Comparison of ENCODE assay signal across 24 mouse cellular contexts in genomic region chr17:32021981-32022380, GRCm38 (mm10). TPM values are rescaled to one million over a fixed set of nuclear protein-coding genes. Genes with fewer than 3 reads are reported as not detected.
DNase-seq lines count a peak whose midpoint lies in the region; ATAC-seq and TF ChIP-seq lines count a peak whose summit lies in the region.
"Had no signal": no experiment of that assay in that cellular context is flagged by ENCODE, and none has a peak within 500 bp of the region (broad histone marks: within the 10 kb centered on the region; RNA-seq: fewer than 3 reads in every experiment).

No protein-coding gene starts in this region.

- WGBS in kidney, adult 2 months = 56% methylated on average over 3 of the region's 3 CpGs
- 70% methylated on average over 3 of the region's 3 CpGs for WGBS in liver, adult 2 months
- WGBS in liver, embryonic 11.5 days = 80% methylated on average over 3 of the region's 3 CpGs

- H3K4me1 ChIP-seq in kidney, adult 2 months (ENCODE audit: control insufficient read depth, insufficient read depth, low read length) = peaks cover 31% of the 10 kb centered on the region
- H3K4me1 ChIP-seq in liver, adult 2 months (ENCODE audit: control insufficient read depth, insufficient read depth, low read length) = peaks cover 7% of the 10 kb centered on the region; the same call in 1 of the 2 replicates
- no peaks in the 10 kb centered on the region for H3K4me1 ChIP-seq in liver, embryonic 11.5 days (replicated peaks; ENCODE audit: control insufficient read depth, insufficient read depth, low read length)
- H3K4me1 ChIP-seq: hindbrain, embryonic 15.5 days had no signal

- peak; percentile 80 for DNase-seq in kidney, adult 2 months
- DNase-seq in kidney, adult 11 months = no peak
- DNase-seq in liver, adult 2 months (ENCODE audit: extremely low read depth, low read depth, low spot score) = peak; percentile 74
- no peak for DNase-seq in liver, embryonic 11.5 days (ENCODE audit: low spot score)
- peak; percentile 39 for DNase-seq in kidney, postnatal 14 days
- no peak for DNase-seq in embryo, embryonic 10 days (ENCODE audit: low spot score)
- no peak for DNase-seq in right cerebral cortex, postnatal 25 days
- DNase-seq: adrenal gland, adult 2 months; adrenal gland, postnatal 14 days; cerebellum, adult 11 months; cerebellum, adult 2 months; cerebellum, adult 9-11 months; cerebellum, postnatal 25 days; gastrocnemius, adult 2 months; gastrocnemius, postnatal 14 days; heart, adult 11 months had no signal

- no peaks in the 10 kb centered on the region for H3K79me2 ChIP-seq in liver, adult 2 months (ENCODE audit: control insufficient read depth, insufficient read depth, low read length)

- no peak for TF ChIP-seq CTCF in kidney, adult 2 months (conservative IDR thresholded peaks at IDR 0.05; ENCODE audit: insufficient read depth, insufficient read length, low read depth, low read length)
- no peak for TF ChIP-seq CTCF in liver, adult 2 months (IDR thresholded peaks at IDR 0.05; ENCODE audit: low read depth, low read length)

- no peaks in the 10 kb centered on the region for H3K9me3 ChIP-seq in liver, embryonic 11.5 days (ENCODE audit: control insufficient read depth, low read length)
- H3K9me3 ChIP-seq: embryonic facial prominence, embryonic 12.5 days; embryonic facial prominence, embryonic 15.5 days; forebrain, embryonic 15.5 days; hindbrain, embryonic 12.5 days; hindbrain, embryonic 15.5 days had no signal

- no peak overlapping the region for H3K9ac ChIP-seq in liver, adult 2 months (ENCODE audit: low read depth, low read length)
- H3K9ac ChIP-seq in liver, embryonic 11.5 days (ENCODE audit: low read depth, low read length) = no peak overlapping the region
- H3K9ac ChIP-seq: embryonic facial prominence, embryonic 12.5 days; embryonic facial prominence, embryonic 15.5 days; forebrain, embryonic 15.5 days; hindbrain, embryonic 12.5 days; hindbrain, embryonic 15.5 days had no signal

- no peaks in the 10 kb centered on the region for H3K27me3 ChIP-seq in kidney, adult 2 months (replicated peaks; ENCODE audit: control insufficient read depth, insufficient read depth, low read length)
- no peaks in the 10 kb centered on the region for H3K27me3 ChIP-seq in liver, adult 2 months (ENCODE audit: control insufficient read depth, insufficient read depth, low read length)
- no peaks in the 10 kb centered on the region for H3K27me3 ChIP-seq in liver, embryonic 11.5 days (replicated peaks; ENCODE audit: control insufficient read depth, insufficient read depth, low read length)
- H3K27me3 ChIP-seq: embryonic facial prominence, embryonic 12.5 days; embryonic facial prominence, embryonic 15.5 days; forebrain, embryonic 15.5 days; hindbrain, embryonic 12.5 days; hindbrain, embryonic 15.5 days had no signal

- TF ChIP-seq POLR2A in kidney, adult 2 months (IDR thresholded peaks at IDR 0.05; ENCODE audit: low read depth, low read length) = no peak
- no peak for TF ChIP-seq POLR2A in liver, adult 2 months (IDR thresholded peaks at IDR 0.05; ENCODE audit: extremely low read depth, insufficient read depth, low read length)

- no peaks in the 10 kb centered on the region for H3K36me3 ChIP-seq in kidney, adult 2 months (ENCODE audit: control insufficient read depth, insufficient read depth, low read length)
- H3K36me3 ChIP-seq in liver, adult 2 months (ENCODE audit: control insufficient read depth, insufficient read depth, low read length) = no peaks in the 10 kb centered on the region
- H3K36me3 ChIP-seq in liver, embryonic 11.5 days (ENCODE audit: control insufficient read depth, insufficient read depth, low read length) = no peaks in the 10 kb centered on the region
- H3K36me3 ChIP-seq: embryonic facial prominence, embryonic 12.5 days; embryonic facial prominence, embryonic 15.5 days; forebrain, embryonic 15.5 days; hindbrain, embryonic 12.5 days; hindbrain, embryonic 15.5 days had no signal

- no peak overlapping the region for H3K4me2 ChIP-seq in liver, embryonic 11.5 days
- H3K4me2 ChIP-seq: embryonic facial prominence, embryonic 12.5 days; embryonic facial prominence, embryonic 15.5 days; forebrain, embryonic 15.5 days; heart, embryonic 11.5 days; hindbrain, embryonic 12.5 days; hindbrain, embryonic 15.5 days had no signal

- ATAC-seq in liver, embryonic 11.5 days (replicated peaks; ENCODE audit: low FRiP score) = no peak
- ATAC-seq: CD4-positive, CD25-positive, alpha-beta regulatory T cell, adult 4 months; forebrain, embryonic 15.5 days had no signal

- peak overlapping the region; percentile 88 for H3K27ac ChIP-seq in kidney, adult 2 months (ENCODE audit: insufficient read depth, low read depth, low read length)
- no peak overlapping the region for H3K27ac ChIP-seq in liver, adult 2 months (replicated peaks; ENCODE audit: insufficient read depth, low read depth, low read length)
- H3K27ac ChIP-seq in liver, embryonic 11.5 days (ENCODE audit: low read depth, low read length) = no peak overlapping the region
- H3K27ac ChIP-seq: embryonic facial prominence, embryonic 12.5 days; hindbrain, embryonic 12.5 days; hindbrain, embryonic 15.5 days had no signal

- no peak overlapping the region for H3K4me3 ChIP-seq in kidney, adult 2 months (ENCODE audit: insufficient read depth, low read depth, low read length)
- no peak overlapping the region for H3K4me3 ChIP-seq in liver, adult 2 months (ENCODE audit: insufficient read depth, low read depth, low read length)
- H3K4me3 ChIP-seq in liver, embryonic 11.5 days (ENCODE audit: low read depth, low read length) = no peak overlapping the region
- H3K4me3 ChIP-seq: embryonic facial prominence, embryonic 12.5 days; embryonic facial prominence, embryonic 15.5 days; forebrain, embryonic 15.5 days; gastrocnemius, adult 2 months; hindbrain, embryonic 12.5 days; hindbrain, embryonic 15.5 days had no signal

RNA-seq across cellular contexts. Expression of gene Rrp1b, which starts 13.9 kb away (rescaled TPM):
- polyA plus RNA-seq in kidney, adult 2 months (2012; rRNA removed) = 4.7 and 5.8 TPM in 2 replicates
- 4.8 and 5.7 TPM in 2 replicates for total RNA-seq in liver, adult 2 months (2014; rRNA removed)
- 3.6 and 5.9 TPM in 2 replicates for polyA plus RNA-seq in liver, adult 2 months (2012; rRNA removed)
- 72.7 and 75.2 TPM in 2 replicates for polyA plus RNA-seq in liver, embryonic 11.5 days (2014; fragmentation: Nextera tagmentation; extraction: Ambion mirVana)

RNA-seq across cellular contexts. Expression of gene Hsf2bp, which starts 14.2 kb away (rescaled TPM):
- 5.1 and 5.9 TPM in 2 replicates for polyA plus RNA-seq in kidney, adult 2 months (2012; rRNA removed)
- total RNA-seq in liver, adult 2 months (2014; rRNA removed) = 0.13 and 0.46 TPM in 2 replicates
- 0.12 and 0.18 TPM in 2 replicates for polyA plus RNA-seq in liver, adult 2 months (2012; rRNA removed)
- polyA plus RNA-seq in liver, embryonic 11.5 days (2014; fragmentation: Nextera tagmentation; extraction: Ambion mirVana) = 0.40 and 0.64 TPM in 2 replicates
- total RNA-seq: common myeloid progenitor, adult 5-6 weeks had no signal
- polyA plus RNA-seq: adrenal gland, adult 2 months had no signal

Comparison
In these comparisons a context has a peak if more than half of its experiments do, and no peak if none do; other contexts are left out.
1. DNase-seq: peak in kidney, adult 2 months (single experiment), liver, adult 2 months (single experiment) and kidney, postnatal 14 days (single experiment); none in kidney, adult 11 months (single experiment), liver, embryonic 11.5 days (single experiment), embryo, embryonic 10 days (single experiment) and right cerebral cortex, postnatal 25 days (single experiment).
2. RNA of gene Rrp1b, which starts 13.9 kb away (polyA plus RNA-seq): 72.7 to 75.2 TPM in liver, embryonic 11.5 days; 3.6 to 5.9 TPM in liver, adult 2 months and 4.7 to 5.8 TPM in kidney, adult 2 months; every median in the first group is over 10 times any median in the second.